Mouse (Mus musculus) heart, adult 2 months (tissue): ENCODE data around the gene Rbm26.

ENCODE experiments used
- CTCF ChIP-seq: fragments of 200-600 bp; IDR thresholded peaks from 2 replicates; pipeline ENCODE4 v1.8.1; 2022; ENCODE audit warnings: antibody characterized with exemption, mild to moderate bottlenecking, moderate library complexity
- POLR2A ChIP-seq: fragments of 200-500 bp; IDR thresholded peaks from 2 replicates; pipeline ENCODE4 v1.6.1; 2011; ENCODE audit warnings: mild to moderate bottlenecking, low read depth, low read length, control low read depth; ENCODE audit not compliant: insufficient read depth

DNA sequence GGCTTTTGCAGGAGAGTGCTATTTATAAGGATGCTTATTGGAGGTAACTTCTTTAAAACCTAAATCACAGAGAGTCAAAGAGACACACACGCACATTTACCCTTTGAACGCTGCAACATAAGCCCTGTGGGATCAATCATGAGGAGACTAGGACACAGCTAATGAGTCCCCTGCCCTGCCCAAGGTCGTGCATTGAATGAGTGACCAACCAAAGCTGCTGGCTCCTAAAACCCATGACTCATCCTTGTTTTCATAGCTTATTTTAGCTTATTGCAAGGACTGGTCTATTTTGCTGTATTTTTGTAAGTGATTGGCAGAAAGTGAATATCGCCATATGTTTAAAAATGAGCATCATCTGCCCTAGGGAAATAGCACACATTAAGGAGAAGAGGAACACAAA is 17.6 kb upstream of the Rbm26 start:
- TF ChIP-seq POLR2A, result no peak
- TF ChIP-seq CTCF, result no peak
